Mouse (Mus musculus) v-Abl transformed pro-B cells (cell line): ENCODE measurements around the gene Cd38.

Source experiments
- in situ Hi-C, 2 experiments: fragments of 400-800 bp; cut with MboI; formaldehyde crosslinking; loops; one replicate each; pipeline ENCODE4 v1.15.1; 2025; ENCODE audit not compliant: unreplicated experiment in 2 of 2

Cd38 gene

DNA sequence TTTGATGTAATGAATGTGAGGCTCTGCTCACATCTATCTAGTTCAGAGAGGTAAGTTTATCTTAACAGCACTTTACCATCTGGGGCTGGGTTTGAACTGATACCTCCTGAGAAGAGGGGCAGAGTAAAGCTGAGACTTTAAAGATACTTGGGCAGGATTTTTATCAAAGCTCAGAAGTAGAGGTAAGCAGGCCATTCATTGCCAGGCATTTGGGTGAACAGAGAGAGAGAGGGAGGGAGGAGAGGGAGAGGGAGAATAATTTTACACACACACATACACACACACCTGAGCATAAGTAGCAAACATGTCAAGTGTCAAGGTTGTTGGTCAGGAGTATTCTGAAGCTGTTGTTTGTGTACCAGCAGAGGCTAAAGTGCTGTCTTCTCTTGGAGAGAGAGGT is at the start of gene Cd38:
Gene Cd38, plus strand, starts transcription at position 301 of the 400 bp plus-strand sequence.
- in situ Hi-C loops = no loop called here

- in situ Hi-C loops = no loop called here
These were observed 49.7 kb upstream of the Cd38 start, which contains the start of gene Bst1 for GRCm38 (mm10) chr5:43818695-43819094. Gene Bst1, plus strand, starts transcription at chr5:43818885.

DNA sequence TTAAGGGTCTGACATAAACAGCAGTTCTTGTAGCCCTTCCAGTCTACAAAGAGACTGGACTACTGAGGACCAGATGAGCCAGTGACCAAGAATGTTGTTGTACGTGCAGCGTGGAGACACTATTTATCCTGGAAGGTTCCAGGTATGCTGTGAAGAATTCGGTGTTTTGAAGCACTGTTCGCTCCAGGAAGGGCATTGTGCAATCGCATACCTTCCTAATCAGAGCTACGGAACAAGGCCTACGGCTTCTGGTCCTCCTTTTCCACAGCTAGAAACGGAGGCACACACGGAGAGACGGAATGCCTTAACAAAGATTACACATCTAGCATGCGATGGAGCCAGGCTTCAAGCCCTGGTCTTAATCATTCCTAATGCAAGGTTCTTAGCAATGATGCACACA is 47.6 kb upstream of the Cd38 start:
- in situ Hi-C loops = loop anchor here (10.0 kb wide), 5 partner anchors 46 to 404 kb away; partner anchors contain the start of gene Tapt1 (in 1 of the 2)

DNA sequence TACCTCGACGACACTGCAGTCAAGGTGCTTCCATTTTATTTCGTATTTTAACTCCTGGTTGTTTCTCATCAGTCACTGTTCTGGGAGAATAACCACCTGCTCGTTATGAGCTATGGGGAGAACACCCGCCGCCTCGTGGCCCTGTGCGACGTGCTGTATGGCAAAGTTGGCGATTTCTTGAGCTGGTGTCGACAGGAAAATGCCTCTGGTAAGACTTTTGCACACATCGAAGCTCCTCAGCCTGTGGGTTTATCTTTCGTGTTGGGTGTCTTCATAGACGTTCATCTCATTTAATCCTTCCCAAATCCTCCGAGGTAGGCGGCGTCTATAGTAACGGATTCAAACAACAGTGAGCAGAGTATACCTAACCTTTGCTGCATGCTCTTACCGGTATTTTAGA is 46.8 kb upstream of the Cd38 start, which contains the start of gene Fbxl5:
Gene Fbxl5, minus strand, starts transcription at position 101 of the 400 bp plus-strand sequence.
- in situ Hi-C loops = loop anchor here (10.0 kb wide), 5 partner anchors 47 to 403 kb away; partner anchors contain the start of gene Tapt1 (in 1 of the 2)

DNA sequence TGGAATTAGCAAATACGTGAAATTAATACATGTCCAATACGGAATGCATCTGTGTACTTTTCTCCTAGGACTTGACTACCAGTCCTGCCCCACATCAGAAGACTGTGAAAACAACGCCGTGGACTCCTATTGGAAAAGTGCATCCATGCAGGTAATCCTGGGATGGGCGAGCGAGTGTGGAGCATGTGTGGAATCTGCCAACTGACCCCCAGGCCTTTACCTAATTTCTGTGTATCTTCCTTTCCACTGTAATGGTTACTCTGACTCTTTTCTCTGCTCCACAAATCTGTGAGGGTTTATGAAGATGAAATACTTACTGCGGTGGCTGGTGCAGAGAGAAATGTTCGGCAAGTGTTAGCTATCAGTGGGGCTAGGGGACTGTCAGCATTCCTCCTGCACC is 46.2 kb upstream of the Cd38 start:
- in situ Hi-C loops = loop anchor here (10.0 kb wide), 5 partner anchors 47 to 403 kb away; partner anchors contain the start of gene Tapt1 (in 1 of the 2)

DNA sequence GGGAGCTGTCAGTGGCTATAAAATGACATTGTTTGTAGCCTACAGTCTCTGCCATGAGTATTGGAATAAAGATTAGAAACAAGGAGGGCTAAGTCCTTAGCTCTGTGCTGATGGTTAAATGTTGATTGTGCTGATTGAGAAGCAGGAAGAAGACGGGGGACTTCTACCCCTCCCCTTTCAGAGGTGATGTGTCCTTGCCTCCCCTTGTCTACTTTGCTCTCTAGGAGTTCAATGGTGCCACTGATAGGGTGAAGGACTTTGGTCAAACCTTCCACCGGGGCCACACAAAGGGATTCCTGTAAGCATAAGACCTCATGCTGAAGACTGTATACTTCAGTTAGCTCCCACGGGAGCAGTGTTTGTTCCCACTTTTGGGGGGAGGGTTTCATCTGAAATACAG is 45.5 kb upstream of the Cd38 start:
- in situ Hi-C loops = loop anchor here (10.0 kb wide), 5 partner anchors 48 to 402 kb away; partner anchors contain the start of gene Tapt1 (in 1 of the 2)

GRCm38 (mm10) chr5:43824580-43824979 is 43.8 kb upstream of the Cd38 start:
- in situ Hi-C loops = loop anchor here (10.0 kb wide), 5 partner anchors 50 to 400 kb away; partner anchors contain the start of gene Tapt1 (in 1 of the 2)

- in situ Hi-C loops = loop anchor here (10.0 kb wide), 5 partner anchors 52 to 402 kb away; partner anchors contain the start of gene Tapt1 (in 1 of the 2)
These were observed 41.5 kb upstream of the Cd38 start for GRCm38 (mm10) chr5:43826883-43827282.

DNA sequence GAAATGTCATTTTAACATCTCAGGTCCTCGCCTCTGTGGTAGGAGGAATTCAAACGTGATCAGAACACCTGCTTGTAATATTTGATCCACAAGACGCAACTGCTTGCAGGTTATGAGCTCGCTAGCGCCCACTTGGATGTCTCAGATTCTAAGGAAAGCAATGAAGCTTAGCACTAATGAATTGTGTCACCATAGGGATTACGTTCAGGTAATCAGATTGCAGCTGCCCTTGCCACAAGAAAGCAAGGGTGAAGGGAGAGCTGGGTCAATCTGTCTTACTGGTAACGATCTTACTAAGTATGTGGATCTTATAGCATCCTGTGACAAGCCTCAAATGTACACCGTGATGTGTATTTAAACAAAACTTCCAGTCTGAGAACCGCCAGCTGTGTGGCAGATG is 41.0 kb upstream of the Cd38 start:
- in situ Hi-C loops = loop anchor here (10.0 kb wide), 5 partner anchors 53 to 403 kb away; partner anchors contain the start of gene Tapt1 (in 1 of the 2)

DNA sequence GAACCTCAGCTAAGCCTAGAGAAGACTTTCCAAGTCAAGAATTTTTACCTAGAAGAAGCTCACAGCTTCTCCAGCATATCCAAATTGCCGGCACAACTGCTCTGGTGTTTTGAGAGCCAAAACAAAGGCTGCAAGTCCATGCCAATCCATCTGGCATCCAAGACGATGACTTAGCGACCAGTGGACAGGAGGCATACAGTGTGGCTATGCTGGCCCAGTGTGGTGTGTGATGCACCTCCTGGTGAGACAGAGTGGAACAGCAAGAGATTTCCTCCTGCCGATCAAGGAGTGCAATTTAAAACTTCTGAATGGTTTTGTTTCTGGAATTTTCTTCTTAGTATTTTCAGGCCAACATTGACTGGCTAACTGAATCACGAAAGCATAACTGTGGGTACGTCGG is 31.8 kb upstream of the Cd38 start:
- in situ Hi-C loops = no loop called here

- in situ Hi-C loops = no loop called here
These were observed 31.0 kb upstream of the Cd38 start for GRCm38 (mm10) chr5:43837372-43837771.

- in situ Hi-C loops = loop anchor here (10.0 kb wide), 2 partner anchors 53 to 153 kb away; no protein-coding TSS in a partner anchor
These were observed 27.0 kb upstream of the Cd38 start for GRCm38 (mm10) chr5:43841144-43842010.

DNA sequence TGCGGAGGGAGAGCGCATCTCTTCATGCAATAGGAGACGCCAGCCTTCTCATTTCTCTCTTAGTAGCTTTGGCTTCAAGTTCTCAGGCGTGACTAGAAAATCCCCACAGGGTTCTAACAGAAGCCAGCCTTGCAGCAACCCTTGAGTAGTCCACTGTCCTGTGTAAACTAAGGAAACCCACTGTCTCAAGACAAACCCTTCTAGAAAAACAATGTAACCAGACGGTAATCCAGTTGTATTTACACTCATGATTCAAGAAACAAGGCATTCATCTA is 26.4 kb upstream of the Cd38 start:
- in situ Hi-C loops = loop anchor here (10.0 kb wide), 2 partner anchors 53 to 153 kb away; no protein-coding TSS in a partner anchor

DNA sequence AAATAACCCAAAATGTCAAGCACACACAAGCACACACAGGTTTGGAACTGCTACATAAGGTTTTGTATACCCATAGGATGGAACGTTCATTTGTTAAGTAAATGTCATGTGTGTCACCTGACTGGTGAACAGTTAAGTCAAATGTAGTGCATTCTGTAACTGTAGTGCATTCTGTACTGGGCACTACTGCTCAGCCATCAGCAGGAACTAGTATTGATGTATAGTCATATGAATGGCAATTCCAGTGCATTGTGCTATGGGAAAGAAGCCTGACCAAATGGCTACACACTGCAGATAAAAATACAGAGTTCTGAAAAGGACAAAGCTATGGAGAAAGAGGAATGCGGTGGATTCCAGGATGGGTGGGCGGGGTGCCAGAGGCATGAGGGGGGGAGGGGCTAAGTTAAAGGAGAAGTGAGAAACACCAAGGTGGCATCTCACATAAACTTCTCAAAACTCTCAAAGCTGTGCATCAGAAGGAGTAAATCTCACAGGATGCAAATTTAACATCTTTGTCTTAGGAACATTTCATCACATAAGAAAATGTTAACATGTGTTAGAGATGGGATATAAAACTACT is 25.7 kb upstream of the Cd38 start:
- in situ Hi-C loops = loop anchor here (10.0 kb wide), 2 partner anchors 52 to 152 kb away; no protein-coding TSS in a partner anchor

DNA sequence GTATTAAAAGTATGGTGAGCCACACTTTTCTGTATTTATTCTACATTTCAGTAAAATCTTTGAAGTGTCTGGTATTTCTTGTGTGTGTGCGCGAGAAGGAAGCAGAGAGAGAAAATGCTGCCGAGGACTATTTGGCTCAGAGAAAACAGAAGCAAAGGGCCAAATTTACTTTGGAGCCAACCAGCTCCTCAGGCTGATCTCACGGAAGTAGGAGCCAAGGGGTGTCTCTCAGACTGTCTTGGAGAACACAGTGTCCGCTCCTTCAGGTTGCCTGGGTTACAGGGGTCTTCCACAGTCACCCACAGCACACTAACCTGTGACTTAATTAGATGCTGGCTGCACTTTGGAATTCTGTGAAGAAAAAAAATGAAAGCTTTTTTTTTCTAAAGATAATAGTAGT is 23.3 kb upstream of the Cd38 start:
- in situ Hi-C loops = loop anchor here (10.0 kb wide), 2 partner anchors 50 to 150 kb away; no protein-coding TSS in a partner anchor

DNA sequence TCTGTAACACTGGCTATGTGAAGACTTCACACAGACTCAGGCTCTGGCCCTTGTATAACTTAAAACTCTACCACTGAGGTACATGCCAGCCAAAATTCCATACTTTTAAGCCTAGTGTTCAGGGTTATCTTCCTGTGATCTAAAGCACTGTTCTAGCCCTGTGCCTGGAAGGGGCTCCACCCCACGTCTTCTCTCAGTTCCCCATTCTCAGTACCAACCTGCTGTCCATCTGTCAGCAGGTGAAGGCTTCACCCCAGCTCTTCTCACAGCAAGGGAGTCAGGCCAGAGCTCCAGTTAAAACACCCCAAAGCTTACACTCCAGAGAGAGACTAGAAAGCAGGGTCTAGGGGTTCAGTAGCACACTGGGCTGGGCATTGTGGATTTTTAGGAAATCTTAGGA is 22.7 kb upstream of the Cd38 start:
- in situ Hi-C loops = loop anchor here (10.0 kb wide), 2 partner anchors 49 to 149 kb away; no protein-coding TSS in a partner anchor

DNA sequence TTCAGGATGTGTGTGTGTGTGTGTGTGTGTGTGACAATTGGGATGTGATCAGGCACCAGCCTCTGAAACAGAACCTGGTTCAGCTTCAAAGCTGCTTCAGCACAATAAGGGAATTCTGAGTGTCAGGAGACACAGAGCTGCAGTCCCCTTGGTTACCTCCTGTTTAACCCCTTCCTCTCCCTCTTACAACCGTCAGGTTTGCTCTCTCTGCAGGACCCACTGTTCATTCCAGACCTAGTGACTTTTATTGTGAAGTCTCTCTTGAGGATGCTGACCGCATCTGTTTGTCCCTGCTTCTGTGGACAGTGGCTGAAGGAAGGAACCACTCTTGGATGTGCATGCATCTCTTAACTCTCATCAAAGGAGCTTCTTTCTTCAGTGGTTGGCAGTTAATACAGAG is 22.1 kb upstream of the Cd38 start:
- in situ Hi-C loops = loop anchor here (10.0 kb wide), 2 partner anchors 49 to 149 kb away; no protein-coding TSS in a partner anchor

DNA sequence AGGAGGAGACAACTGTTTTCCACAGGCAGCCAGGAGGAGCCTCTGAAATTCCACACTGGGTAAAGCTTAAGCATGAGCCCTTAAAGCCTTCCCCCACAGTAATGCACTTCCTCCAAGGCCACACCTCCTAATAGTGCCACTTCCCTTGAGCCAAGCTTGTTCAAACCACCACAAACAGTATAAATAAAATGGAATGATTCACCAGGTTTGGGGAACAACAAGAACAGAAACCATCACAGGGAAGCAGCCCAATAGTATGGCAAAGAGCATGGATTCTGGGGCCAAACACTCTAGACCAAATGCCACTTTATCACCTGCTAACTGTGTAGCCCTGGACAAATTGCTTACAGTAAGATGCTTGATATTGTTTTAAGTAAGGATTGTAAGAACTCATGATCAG is 20.8 kb upstream of the Cd38 start:
- in situ Hi-C loops = loop anchor here (10.0 kb wide), 2 partner anchors 47 to 147 kb away; no protein-coding TSS in a partner anchor

DNA sequence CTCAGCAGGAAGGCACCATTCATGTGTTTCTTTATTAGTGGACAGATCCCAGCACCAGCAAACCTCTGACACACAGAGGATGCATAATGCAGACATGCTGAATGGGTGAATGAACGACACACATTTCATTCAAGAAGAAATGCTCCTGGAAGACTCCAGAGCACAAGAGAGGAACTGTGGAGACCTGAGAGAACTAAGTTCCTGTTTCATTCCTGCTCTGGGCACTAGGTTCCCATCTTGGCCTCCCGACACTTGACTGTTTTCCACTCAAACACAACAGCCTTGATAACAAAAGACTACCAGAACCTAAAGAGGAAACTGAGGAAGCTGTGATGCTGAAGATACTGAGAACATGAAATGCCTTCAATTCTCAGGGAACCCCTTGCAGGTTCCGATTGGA is 20.1 kb upstream of the Cd38 start:
- in situ Hi-C loops = loop anchor here (10.0 kb wide), 2 partner anchors 47 to 147 kb away; no protein-coding TSS in a partner anchor

GRCm38 (mm10) chr5:43853096-43853867 is 15.1 kb upstream of the Cd38 start:
- in situ Hi-C loops = no loop called here
